Mouse (Mus musculus) large intestine, adult 2 months (tissue): ENCODE measurements around the gene Unc5b. TPM values are rescaled to one million over a fixed set of nuclear protein-coding genes. Genes with fewer than 3 reads are reported as not detected.

ENCODE experiments used
- DNase-seq: peaks from one replicate; pipeline ENCODE4 v3.0.0-alpha.2; 2012; ENCODE audit warnings: low read depth, low spot score
- WGBS: fragments of 180-500 bp; shearing (Covaris S2); methylation state at CpG from one replicate; pipeline ENCODE4 v1.1.7; 2018; 5-methylcytosine and 5-hydroxymethylcytosine counted together
- polyA plus RNA-seq: library from polyadenylated mRNA; depleted of rRNA; stranded (reverse); fragments of >200 nt; gene quantifications from 2 replicates; pipeline ENCODE4 v1.2.3, GENCODE M21; 2012

Gene Unc5b
- polyA plus RNA-seq, 1 experiment: 16.2 TPM

DNA sequence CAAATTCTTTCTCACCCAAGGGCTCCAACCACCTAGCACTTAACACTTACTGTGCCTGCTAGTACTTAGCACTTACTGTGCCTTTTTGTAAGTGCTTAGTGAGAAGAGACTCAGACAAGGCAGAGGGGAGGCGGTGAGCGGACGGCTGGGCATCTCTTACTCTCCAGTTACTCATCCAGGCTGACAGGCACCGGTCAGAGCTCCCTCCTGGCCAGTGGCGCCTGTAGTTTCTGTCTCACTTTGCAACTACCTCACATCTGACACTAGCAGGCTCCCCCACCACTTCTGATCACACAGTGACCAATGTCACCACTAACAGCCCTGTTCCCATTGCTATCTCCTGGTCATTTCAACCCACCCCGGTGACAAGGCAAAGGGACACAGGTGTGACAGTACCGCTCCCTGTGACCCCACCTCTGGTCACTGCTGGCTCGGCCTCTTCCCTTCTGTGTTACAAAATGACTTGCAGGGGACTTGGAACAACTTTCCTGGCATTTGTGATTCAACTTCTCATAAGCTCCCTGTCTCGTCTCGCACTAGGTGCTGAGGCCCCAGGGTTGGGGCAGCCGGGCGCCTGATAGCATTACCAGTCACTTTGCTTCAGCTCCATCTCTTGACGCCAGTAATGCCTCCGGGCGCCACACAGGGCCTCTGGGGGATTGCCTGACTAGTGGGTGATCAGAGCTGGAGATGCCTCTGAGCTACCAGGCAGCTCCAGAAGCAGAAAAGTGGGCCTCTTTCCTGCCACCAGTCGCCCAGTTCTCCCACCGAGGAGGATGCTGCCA lies 8.5 kb downstream of the Unc5b start:
- WGBS: 92% methylated on average over 17 of the region's 17 CpGs
- DNase-seq: no peak

DNA sequence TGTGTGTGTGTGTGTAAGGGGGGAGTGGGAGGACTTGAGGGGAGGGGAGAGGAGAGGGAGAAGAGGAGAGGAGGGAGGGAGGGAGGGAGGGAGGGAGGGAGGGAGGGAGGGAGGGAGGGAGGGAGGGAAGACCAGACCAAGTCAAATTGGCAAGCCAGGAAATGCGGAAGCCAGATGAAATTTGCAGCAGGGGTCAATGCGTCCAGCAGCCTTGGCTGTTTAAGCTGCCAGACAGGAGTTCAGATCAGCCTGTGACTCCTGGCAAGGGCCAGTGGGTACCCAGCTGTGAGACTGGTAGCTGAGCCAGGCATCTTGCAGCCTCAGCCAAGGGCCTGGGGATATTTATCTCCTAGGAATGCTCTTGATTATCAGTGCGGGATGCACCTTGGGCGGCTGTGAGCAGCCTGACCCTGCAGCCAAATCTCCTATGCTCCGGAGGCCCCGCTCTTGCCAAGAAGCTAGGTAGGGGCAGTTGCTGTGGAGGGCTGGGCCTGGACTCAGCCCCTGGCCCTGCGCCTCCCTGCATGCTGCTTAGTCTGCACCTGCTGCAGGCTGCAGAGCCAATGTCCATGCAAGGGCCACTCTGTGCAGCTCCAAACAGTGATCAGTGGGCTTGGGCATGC lies 9.5 kb downstream of the Unc5b start:
- WGBS: 73% methylated on average over 7 of the region's 7 CpGs
- DNase-seq: no peak

DNA sequence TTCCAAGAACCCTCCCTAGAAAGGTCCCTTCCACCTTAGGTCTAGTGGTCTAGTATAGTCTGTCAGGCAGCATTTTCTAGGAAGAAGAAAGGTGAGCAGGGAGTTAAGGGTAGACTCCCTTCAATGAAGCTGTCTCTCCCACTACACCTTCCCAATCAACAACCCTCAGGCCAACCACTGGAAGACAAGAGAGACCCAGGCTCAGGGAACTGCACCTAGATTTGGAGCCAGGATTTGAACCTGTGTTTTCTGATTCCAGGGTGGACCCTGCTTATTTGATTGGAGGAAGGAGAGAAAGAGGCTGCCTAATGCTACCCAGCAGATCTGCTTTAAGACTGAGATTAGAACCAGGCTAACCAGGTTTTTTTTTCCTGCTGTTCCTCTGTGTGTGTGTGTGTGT lies 10.1 kb downstream of the Unc5b start:
- DNase-seq: no peak

- WGBS: 86% methylated on average over 11 of the region's 11 CpGs
- DNase-seq: no peak
Measured at GRCm38 (mm10) chr10:60820552-60820951, 10.8 kb downstream of the Unc5b start.

DNA sequence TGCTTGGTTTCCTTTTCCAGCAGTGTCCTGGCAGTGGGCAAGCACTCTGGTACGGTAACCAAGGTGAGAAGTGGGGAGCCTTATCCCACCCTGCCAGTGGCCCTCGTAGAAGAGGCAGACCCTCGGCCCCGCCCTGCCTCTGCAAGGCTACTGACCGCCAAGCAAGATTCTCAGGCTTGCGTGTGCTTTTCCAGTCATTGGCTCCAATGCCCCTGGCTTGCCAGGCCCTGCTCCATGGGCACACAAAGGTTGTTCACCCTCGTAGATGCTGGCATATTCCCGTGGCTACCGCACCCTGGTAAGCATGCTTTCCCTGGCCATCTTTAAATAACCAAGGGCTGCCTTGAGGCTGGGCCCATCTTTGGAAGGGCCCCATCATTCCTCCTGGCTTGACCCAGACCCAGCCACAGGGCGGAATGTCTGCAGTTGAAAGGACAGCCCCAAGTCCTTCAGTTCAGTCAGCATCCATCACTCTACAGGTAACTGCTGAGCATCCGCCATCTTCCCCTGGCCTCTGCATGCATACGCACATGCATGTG lies 11.7 kb downstream of the Unc5b start:
- DNase-seq: no peak
- whole genome bisulfite sequencing: 78% methylated on average over 12 of the region's 12 CpGs

DNA sequence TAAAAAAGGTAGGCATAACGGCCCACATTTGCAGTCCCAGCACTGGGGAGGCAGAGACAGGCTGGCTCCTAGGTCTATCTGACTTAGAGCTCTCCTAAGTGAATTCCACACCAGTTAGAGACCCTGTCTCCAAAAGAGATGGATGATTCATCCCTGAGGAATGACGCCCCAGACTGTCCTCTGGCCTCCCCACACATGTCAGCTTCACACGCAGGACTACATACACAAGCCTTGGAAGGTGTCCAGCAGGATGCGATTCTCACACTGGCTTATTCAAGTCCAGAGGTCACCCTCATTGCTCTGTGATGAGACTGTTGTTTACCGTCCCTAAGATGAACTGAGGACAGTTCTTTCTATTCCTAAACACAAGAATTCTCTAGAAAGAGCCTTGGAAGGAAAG lies 12.2 kb downstream of the Unc5b start:
- no peak for DNase-seq
- 20% methylated on average over 5 of the region's 5 CpGs for whole genome bisulfite sequencing

DNA sequence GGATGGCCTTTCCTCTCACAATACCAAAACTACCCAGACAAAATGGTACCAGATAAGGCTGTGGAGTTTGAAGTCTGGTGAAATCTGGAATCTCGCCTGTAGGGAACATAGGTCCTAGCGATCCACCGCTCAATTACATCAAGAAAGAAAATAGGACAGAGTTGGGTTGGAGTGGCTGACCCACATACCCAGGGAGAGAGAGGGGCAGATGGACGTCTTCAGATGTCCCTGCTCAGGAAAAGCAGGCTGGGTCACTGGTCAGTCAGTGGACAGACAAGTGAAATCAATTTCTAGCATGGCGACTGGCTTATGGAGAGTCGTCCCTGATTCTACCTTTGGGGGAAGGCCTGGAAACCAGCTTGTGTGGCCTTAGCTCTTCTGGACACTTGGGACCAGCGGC lies 12.7 kb downstream of the Unc5b start:
- WGBS: 93% methylated on average over 7 of the region's 7 CpGs
- no peak for DNase-seq

DNA sequence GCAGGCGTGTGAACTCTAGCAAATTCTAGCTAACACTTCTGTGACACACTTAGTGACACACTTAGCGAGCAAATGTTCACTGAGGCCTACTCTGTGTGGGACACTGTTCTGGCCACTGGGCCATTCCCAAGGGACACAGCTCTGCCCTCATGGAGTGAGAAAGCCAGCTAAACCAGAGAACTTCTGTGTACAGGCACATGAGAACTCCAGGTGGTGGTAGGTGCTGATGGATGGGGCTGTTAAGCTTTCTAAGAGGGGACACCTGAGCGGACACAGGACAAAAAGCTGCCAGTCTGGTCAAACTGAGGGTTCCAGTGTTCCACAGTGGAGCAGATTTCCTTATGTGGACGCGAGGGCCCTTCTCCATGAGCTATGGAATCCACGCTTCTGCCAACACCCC lies 13.5 kb downstream of the Unc5b start:
- no peak for DNase-seq
- WGBS: 94% methylated on average over 6 of the region's 6 CpGs

DNA sequence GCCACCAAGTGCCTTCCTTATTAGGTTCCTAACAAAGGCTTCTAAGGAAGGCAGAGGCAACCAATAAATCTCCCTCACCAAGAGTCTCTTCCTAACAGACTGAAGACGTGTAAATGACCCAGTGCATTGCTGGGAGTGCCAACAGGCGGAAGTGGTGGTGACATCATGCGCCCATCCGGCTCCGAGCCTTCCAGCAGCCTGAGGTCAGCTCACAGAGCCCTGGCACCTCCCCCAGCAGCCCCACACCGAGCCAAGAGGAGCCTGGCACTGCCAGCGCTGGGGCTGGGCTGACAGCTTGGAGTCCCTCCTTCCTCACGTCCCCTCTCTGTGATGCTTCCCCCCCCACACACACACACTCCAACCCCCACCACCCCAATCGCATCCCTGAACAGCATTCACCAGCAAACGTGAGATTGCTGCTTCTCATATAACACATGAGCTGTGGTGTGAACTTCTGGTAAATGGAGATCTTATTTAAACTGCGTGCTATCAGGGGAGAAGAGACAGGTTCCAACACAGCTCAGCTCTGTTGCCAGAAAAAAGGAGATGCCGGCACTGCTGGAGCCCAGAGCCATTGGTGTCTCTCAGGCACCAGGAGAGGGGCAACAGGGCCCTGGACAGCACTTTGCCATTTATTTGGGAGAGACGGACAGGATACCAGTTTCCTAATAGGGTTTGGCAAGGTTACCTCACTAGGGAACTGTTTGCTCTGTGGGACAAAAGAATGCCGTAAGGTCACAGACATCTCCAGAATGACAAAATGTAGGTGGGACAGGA lies 14.3 kb downstream of the Unc5b start:
- 31% methylated on average over 14 of the region's 14 CpGs for WGBS
- DNase-seq: no peak

- no peak for DNase-seq
- WGBS: 23% methylated on average over 1 of the region's 1 CpGs
Measured at GRCm38 (mm10) chr10:60815855-60816254, 15.5 kb downstream of the Unc5b start.

DNA sequence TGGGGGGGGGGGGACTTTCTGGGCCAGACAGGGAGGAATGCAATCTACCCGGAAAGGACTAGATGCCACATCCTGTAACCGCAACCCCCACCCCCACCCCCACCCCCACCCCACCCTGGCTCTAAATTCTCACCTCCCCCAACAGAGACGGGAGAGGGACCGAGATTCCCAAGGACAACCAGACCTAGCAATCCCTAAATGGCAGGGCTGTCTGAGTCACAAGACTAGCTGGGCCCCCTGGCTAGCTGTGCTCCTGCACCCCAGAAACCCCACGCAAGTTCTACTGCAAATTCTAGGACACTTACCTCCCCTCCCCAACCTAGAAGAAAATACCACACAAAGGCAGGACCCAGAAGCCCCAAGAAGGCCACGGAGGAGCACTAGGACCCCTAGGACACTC lies 16.3 kb downstream of the Unc5b start:
- WGBS: 73% methylated on average over 6 of the region's 6 CpGs
- no peak for DNase-seq

DNA sequence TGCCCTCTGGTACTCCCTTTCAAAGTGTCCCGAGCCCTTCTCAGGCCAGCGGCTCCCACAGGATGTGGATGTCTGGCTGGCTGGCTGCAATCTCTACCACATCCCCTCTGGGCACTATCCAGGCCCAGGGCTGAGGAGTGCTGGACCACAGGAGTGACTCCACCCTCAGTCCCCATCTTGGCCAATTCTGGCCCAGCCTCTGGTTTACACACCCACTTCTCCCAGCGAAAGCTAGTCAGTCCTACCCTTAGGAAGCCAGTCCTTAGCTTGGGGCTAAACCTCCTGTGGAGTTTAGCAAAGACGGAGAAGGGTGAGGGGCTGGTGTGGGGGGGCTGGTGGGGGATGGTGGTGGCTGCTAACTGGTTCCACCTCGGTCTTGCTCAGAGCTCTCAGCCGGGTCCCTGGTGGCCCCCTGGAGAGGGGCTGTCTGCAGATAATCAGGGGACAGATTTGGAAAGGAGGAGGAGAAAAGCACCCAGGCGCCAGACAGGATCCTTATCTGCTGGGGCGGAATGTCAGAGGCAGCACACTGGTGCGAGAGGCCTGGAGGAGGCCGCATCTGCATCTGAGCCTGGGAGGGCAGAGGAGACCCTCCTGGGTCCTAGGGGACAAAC lies 16.8 kb downstream of the Unc5b start:
- WGBS: 63% methylated on average over 10 of the region's 10 CpGs
- DNase-seq: no peak

GRCm38 (mm10) chr10:60813606-60814005 lies 17.8 kb downstream of the Unc5b start:
- 25% methylated on average over 8 of the region's 8 CpGs for WGBS
- no peak for DNase-seq

GRCm38 (mm10) chr10:60811792-60812525 lies 19.4 kb downstream of the Unc5b start:
- no peak for DNase-seq

GRCm38 (mm10) chr10:60808447-60808846 lies 22.9 kb downstream of the Unc5b start:
- DNase-seq: no peak
- 74% methylated on average over 6 of the region's 6 CpGs for WGBS

More at GRCm38 (mm10) chr10:60811792-60812525, 19.4 kb downstream of the Unc5b start:
- 55% methylated on average over 15 of the region's 15 CpGs for WGBS

GRCm38 (mm10) chr10:60807531-60808185 lies 23.7 kb downstream of the Unc5b start:
- no peak for DNase-seq
- 37% methylated on average over 22 of the region's 22 CpGs for WGBS

GRCm38 (mm10) chr10:60806207-60806538 lies 25.2 kb downstream of the Unc5b start:
- WGBS: 88% methylated on average over 8 of the region's 8 CpGs
- no peak for DNase-seq

GRCm38 (mm10) chr10:60805436-60806206 lies 25.8 kb downstream of the Unc5b start:
- no peak for DNase-seq
- 67% methylated on average over 21 of the region's 21 CpGs for WGBS
